Mouse (Mus musculus) Patski (cell line): ENCODE data around the gene Zbtb8a. TPM values are rescaled to one million over a fixed set of nuclear protein-coding genes. Genes with fewer than 3 reads are reported as not detected.

Source experiments
- ATAC-seq: fragments of 100-300 bp; one replicate; pipeline ENCODE4 v1.8.0; 2021
- CTCF ChIA-PET: fragments of 350-600 bp; sonication (Branson Sonifier 250); formaldehyde crosslinking; loops from one replicate; lab custom pipeline; 2022; ENCODE audit warnings: inconsistent platforms; lab: Charles Lee
- POLR2A ChIA-PET: fragments of 350-600 bp; sonication (Branson Sonifier 250); formaldehyde crosslinking; loops from one replicate; lab custom pipeline; 2022; ENCODE audit warnings: antibody characterized with exemption, inconsistent platforms; lab: Charles Lee
- DNase-seq: peaks from one replicate; pipeline ENCODE4 v3.0.0-alpha.2; 2011; ENCODE audit warnings: low read depth, low spot score
- H3K27me3 ChIP-seq: fragments of 371-371 bp; one replicate; pipeline ENCODE4 v1.5.1; 2021
- CTCF ChIP-seq: fragments of 100-300 bp; IDR thresholded peaks from one replicate; pipeline ENCODE4 v1.5.1; 2021
- in situ Hi-C: fragments of 300-500 bp; cut with MboI; formaldehyde crosslinking; loops from 3 replicates; pipeline ENCODE4 v1.11.1; 2018; ENCODE audit warnings: low pct_unique_long_range_greater_than_20kb, mixed read lengths
- polyA plus RNA-seq: library from polyadenylated mRNA; unstranded; gene quantifications from one replicate; pipeline ENCODE4 v1.2.3, GENCODE M21; 2021

The Zbtb8a gene
- polyA plus RNA-seq, 1 experiment from 2014 or later, result 3.3 TPM

- no peaks in the 10 kb centered on the region for H3K27me3 ChIP-seq
- ATAC-seq (no peak), DNase-seq (no peak)
- no peak for TF ChIP-seq CTCF
- CTCF ChIA-PET, result no interaction called here
- POLR2A ChIA-PET, result no interaction called here
- in situ Hi-C loops, result no loop called here
Measured at GRCm38 (mm10) chr4:129357613-129358163, 20.2 kb downstream of the Zbtb8a start.

- POLR2A ChIA-PET, result no interaction called here
- CTCF ChIA-PET, result no interaction called here
Measured at GRCm38 (mm10) chr4:129354236-129354635, 23.7 kb downstream of the Zbtb8a start.

GRCm38 (mm10) chr4:129353176-129353575, 24.7 kb downstream of the Zbtb8a start:
- no peak for TF ChIP-seq CTCF
- in situ Hi-C loops, result loop anchor here (5.0 kb wide), 1 partner anchor 104 kb away; no protein-coding TSS in a partner anchor
- ATAC-seq, result no peak
- H3K27me3 ChIP-seq, result no peaks in the 10 kb centered on the region
- POLR2A ChIA-PET, result interaction anchor here (0.5 kb wide), 1 partner anchor 1715 kb away, joined by 3 read pairs; no protein-coding TSS in a partner anchor
- no peak for DNase-seq
- CTCF ChIA-PET, result no interaction called here

More at GRCm38 (mm10) chr4:129354236-129354635, 23.7 kb downstream of the Zbtb8a start:
- ATAC-seq (no peak), DNase-seq (no peak)
- TF ChIP-seq CTCF, result no peak
- no peaks in the 10 kb centered on the region for H3K27me3 ChIP-seq
- in situ Hi-C loops, result loop anchor here (5.0 kb wide), 1 partner anchor 103 kb away; no protein-coding TSS in a partner anchor

- DNase-seq (no peak), ATAC-seq (no peak)
- no peak for TF ChIP-seq CTCF
- ChIA-PET POLR2A (interaction anchor here (0.9 to 1.2 kb wide), 2 partner anchors 101 to 105 kb away, joined by 5 to 7 read pairs; no protein-coding TSS in a partner anchor), CTCF (interaction anchor here (0.8 to 2.5 kb wide), 9 partner anchors 9 to 114 kb away, joined by 3 to 27 read pairs (median 3); partner anchors contain the start of gene Bsdc1)
- H3K27me3 ChIP-seq, result no peaks in the 10 kb centered on the region
- in situ Hi-C loops, result loop anchor here (5.0 kb wide), 1 partner anchor 106 kb away; no protein-coding TSS in a partner anchor
Measured at GRCm38 (mm10) chr4:129351111-129351510, 26.8 kb downstream of the Zbtb8a start.

- CTCF ChIA-PET, result interaction anchor here (0.8 to 2.5 kb wide), 9 partner anchors 9 to 114 kb away, joined by 3 to 27 read pairs (median 3); partner anchors contain the start of gene Bsdc1
- ATAC-seq (no peak), DNase-seq (no peak)
- TF ChIP-seq CTCF, result no peak
- POLR2A ChIA-PET, result interaction anchor here (0.9 to 1.2 kb wide), 2 partner anchors 102 to 105 kb away, joined by 5 to 7 read pairs; no protein-coding TSS in a partner anchor
- in situ Hi-C loops, result loop anchor here (5.0 kb wide), 1 partner anchor 107 kb away; no protein-coding TSS in a partner anchor
- no peaks in the 10 kb centered on the region for H3K27me3 ChIP-seq
Measured at GRCm38 (mm10) chr4:129350644-129351043, 27.3 kb downstream of the Zbtb8a start.

- ChIA-PET CTCF (no interaction called here), POLR2A (interaction anchor here (0.6 kb wide), 1 partner anchor 151 kb away, joined by 3 read pairs; no protein-coding TSS in a partner anchor)
- no peak for TF ChIP-seq CTCF
- ATAC-seq (no peak), DNase-seq (no peak)
- H3K27me3 ChIP-seq, result no peaks in the 10 kb centered on the region
- in situ Hi-C loops, result no loop called here
Measured at GRCm38 (mm10) chr4:129346481-129347154, 31.3 kb downstream of the Zbtb8a start.

GRCm38 (mm10) chr4:129342705-129343104, 35.2 kb downstream of the Zbtb8a start:
- no peak for TF ChIP-seq CTCF
- DNase-seq (no peak), ATAC-seq (no peak)
- H3K27me3 ChIP-seq, result no peaks in the 10 kb centered on the region
- in situ Hi-C loops, result no loop called here
- ChIA-PET CTCF (no interaction called here), POLR2A (no interaction called here)

GRCm38 (mm10) chr4:129341888-129342287, 36.0 kb downstream of the Zbtb8a start:
- in situ Hi-C loops, result no loop called here
- POLR2A ChIA-PET, result no interaction called here
- CTCF ChIA-PET, result no interaction called here
- no peak for TF ChIP-seq CTCF
- ATAC-seq (no peak), DNase-seq (no peak)
- H3K27me3 ChIP-seq, result no peaks in the 10 kb centered on the region

- DNase-seq, result no peak
- ChIA-PET CTCF (interaction anchor here (1.3 kb wide), 1 partner anchor 117 kb away, joined by 3 read pairs; no protein-coding TSS in a partner anchor), POLR2A (no interaction called here)
- no peak for ATAC-seq
- TF ChIP-seq CTCF, result no peak
- no peaks in the 10 kb centered on the region for H3K27me3 ChIP-seq
- in situ Hi-C loops, result no loop called here
Measured at GRCm38 (mm10) chr4:129339743-129340142, 38.2 kb downstream of the Zbtb8a start.

GRCm38 (mm10) chr4:129336291-129336690, 41.6 kb downstream of the Zbtb8a start:
- in situ Hi-C loops, result no loop called here
- ChIA-PET CTCF (no interaction called here), POLR2A (no interaction called here)
- TF ChIP-seq CTCF, result no peak
- H3K27me3 ChIP-seq, result no peaks in the 10 kb centered on the region
- DNase-seq (no peak), ATAC-seq (no peak)
